22 mouse cellular contexts compared by ENCODE assay signal in the genomic region with DNA sequence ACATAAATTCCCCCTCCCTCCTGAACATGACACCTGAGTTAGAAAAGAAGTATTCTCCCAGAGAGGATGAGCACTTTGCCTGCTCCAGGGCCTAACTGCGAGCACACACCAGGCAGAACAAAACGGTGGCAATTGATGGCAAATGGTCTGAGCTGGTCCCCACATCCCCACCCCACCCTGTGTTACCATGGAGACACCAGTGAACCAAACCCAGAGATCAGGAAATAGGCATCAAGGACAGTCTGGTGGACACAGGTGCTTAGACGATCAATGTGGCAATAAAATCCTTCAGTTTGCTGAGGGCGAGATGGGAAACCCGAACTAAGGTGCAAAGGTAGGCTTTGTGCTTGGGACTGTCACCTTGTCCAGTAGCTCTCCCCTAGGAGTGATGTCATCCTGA.
DNase-seq lines count a peak whose midpoint lies in the region; ATAC-seq and TF ChIP-seq lines count a peak whose summit lies in the region.
"Had no signal": no experiment of that assay in that cellular context is flagged by ENCODE, and none has a peak within 500 bp of the region (broad histone marks: within the 10 kb centered on the region; RNA-seq: fewer than 3 reads in every experiment).

No protein-coding gene starts in this region.

- H3K9me3 ChIP-seq in intestine, embryonic 14.5 days (ENCODE audit: control insufficient read depth, low read length): peaks cover 5% of the 10 kb centered on the region
- no peaks in the 10 kb centered on the region for H3K9me3 ChIP-seq in intestine, embryonic 15.5 days
- peaks cover 5% of the 10 kb centered on the region; the same call in 1 of the 2 replicates for H3K9me3 ChIP-seq in intestine, embryonic 16.5 days (ENCODE audit: control insufficient read depth, low read length)
- no peaks in the 10 kb centered on the region for H3K9me3 ChIP-seq in intestine, postnatal 0 days (ENCODE audit: control insufficient read depth)
- H3K9me3 ChIP-seq in kidney, embryonic 16.5 days (ENCODE audit: low read length): peaks cover 4% of the 10 kb centered on the region; the same call in 1 of the 2 replicates
- 0 out of 2 replicates have a peak, but pooled peaks cover 6% of the 10 kb centered on the region for H3K9me3 ChIP-seq in midbrain, embryonic 14.5 days (ENCODE audit: control insufficient read depth, low read length)

- H3K9ac ChIP-seq in intestine, embryonic 14.5 days (ENCODE audit: low read length): no peak overlapping the region
- no peak overlapping the region for H3K9ac ChIP-seq in intestine, embryonic 15.5 days
- no peak overlapping the region for H3K9ac ChIP-seq in intestine, embryonic 16.5 days (ENCODE audit: low read depth, low read length)
- no peak overlapping the region for H3K9ac ChIP-seq in intestine, postnatal 0 days (ENCODE audit: low read depth, low read length)
- H3K9ac ChIP-seq in kidney, embryonic 16.5 days (replicated peaks; ENCODE audit: low read length): no peak overlapping the region
- H3K9ac ChIP-seq in midbrain, embryonic 14.5 days (replicated peaks; ENCODE audit: low read length): no peak overlapping the region

- H3K27ac ChIP-seq in intestine, embryonic 14.5 days (ENCODE audit: low read depth): no peak overlapping the region
- H3K27ac ChIP-seq in intestine, embryonic 15.5 days: no peak overlapping the region
- H3K27ac ChIP-seq in intestine, embryonic 16.5 days (ENCODE audit: low read length): no peak overlapping the region
- H3K27ac ChIP-seq in intestine, postnatal 0 days (ENCODE audit: low read depth, low read length): no peak overlapping the region
- H3K27ac ChIP-seq in kidney, embryonic 16.5 days (ENCODE audit: low read length): no peak overlapping the region
- H3K27ac ChIP-seq in midbrain, embryonic 14.5 days (replicated peaks; ENCODE audit: low read depth, low read length): no peak overlapping the region

- H3K27me3 ChIP-seq in intestine, embryonic 14.5 days (replicated peaks; ENCODE audit: control insufficient read depth, insufficient read depth, low read length): no peaks in the 10 kb centered on the region
- H3K27me3 ChIP-seq in intestine, embryonic 15.5 days (replicated peaks): no peaks in the 10 kb centered on the region
- H3K27me3 ChIP-seq in intestine, embryonic 16.5 days (replicated peaks; ENCODE audit: control insufficient read depth, insufficient read depth, low read length): no peaks in the 10 kb centered on the region
- no peaks in the 10 kb centered on the region for H3K27me3 ChIP-seq in intestine, postnatal 0 days (replicated peaks; ENCODE audit: control insufficient read depth, insufficient read depth, low read length)
- no peaks in the 10 kb centered on the region for H3K27me3 ChIP-seq in kidney, embryonic 16.5 days (ENCODE audit: insufficient read depth, low read length)
- H3K27me3 ChIP-seq in midbrain, embryonic 14.5 days (ENCODE audit: control insufficient read depth, insufficient read depth, low read length): no peaks in the 10 kb centered on the region
- H3K27me3 ChIP-seq: CH12.LX, Patski had no signal

- TF ChIP-seq CTCF in intestine, postnatal 0 days (IDR thresholded peaks at IDR 0.05; ENCODE audit: low read depth): no peak

- H3K36me3 ChIP-seq in intestine, embryonic 14.5 days (ENCODE audit: control insufficient read depth, insufficient read depth, low read length): no peaks in the 10 kb centered on the region
- no peaks in the 10 kb centered on the region for H3K36me3 ChIP-seq in intestine, embryonic 15.5 days
- no peaks in the 10 kb centered on the region for H3K36me3 ChIP-seq in intestine, embryonic 16.5 days (ENCODE audit: control insufficient read depth, insufficient read depth, low read length)
- H3K36me3 ChIP-seq in intestine, postnatal 0 days (ENCODE audit: control insufficient read depth, insufficient read depth): no peaks in the 10 kb centered on the region
- H3K36me3 ChIP-seq in kidney, embryonic 16.5 days (ENCODE audit: insufficient read depth, low read length): no peaks in the 10 kb centered on the region
- no peaks in the 10 kb centered on the region for H3K36me3 ChIP-seq in midbrain, embryonic 14.5 days (ENCODE audit: control insufficient read depth, insufficient read depth, low read length)
- H3K36me3 ChIP-seq: G1E had no signal

- no peaks in the 10 kb centered on the region for H3K4me1 ChIP-seq in intestine, embryonic 14.5 days (replicated peaks; ENCODE audit: control insufficient read depth, insufficient read depth, low read length)
- H3K4me1 ChIP-seq in intestine, embryonic 15.5 days (replicated peaks): no peaks in the 10 kb centered on the region
- no peaks in the 10 kb centered on the region for H3K4me1 ChIP-seq in intestine, embryonic 16.5 days (ENCODE audit: control insufficient read depth, insufficient read depth, low read length)
- no peaks in the 10 kb centered on the region for H3K4me1 ChIP-seq in intestine, postnatal 0 days (replicated peaks; ENCODE audit: control insufficient read depth, insufficient read depth, low read length)
- peaks cover 4% of the 10 kb centered on the region; the same call in 1 of the 2 replicates for H3K4me1 ChIP-seq in kidney, embryonic 16.5 days (ENCODE audit: insufficient read depth, low read length)
- peaks cover 7% of the 10 kb centered on the region for H3K4me1 ChIP-seq in midbrain, embryonic 14.5 days (ENCODE audit: control insufficient read depth, insufficient read depth, low read length)

- 57% methylated on average over 5 of the region's 5 CpGs for WGBS in intestine, embryonic 14.5 days
- WGBS in intestine, embryonic 15.5 days: 63% methylated on average over 5 of the region's 5 CpGs
- WGBS in intestine, embryonic 16.5 days: 53% methylated on average over 5 of the region's 5 CpGs
- 51% methylated on average over 5 of the region's 5 CpGs for WGBS in intestine, postnatal 0 days
- WGBS in kidney, embryonic 16.5 days: 56% methylated on average over 5 of the region's 5 CpGs
- WGBS in midbrain, embryonic 14.5 days: 67% methylated on average over 5 of the region's 5 CpGs

- H3K4me2 ChIP-seq in intestine, embryonic 14.5 days (ENCODE audit: low read length): no peak overlapping the region
- H3K4me2 ChIP-seq in intestine, embryonic 15.5 days (replicated peaks): no peak overlapping the region
- H3K4me2 ChIP-seq in intestine, embryonic 16.5 days (ENCODE audit: low read depth, low read length): no peak overlapping the region
- H3K4me2 ChIP-seq in intestine, postnatal 0 days (replicated peaks; ENCODE audit: low read depth): no peak overlapping the region
- no peak overlapping the region for H3K4me2 ChIP-seq in kidney, embryonic 16.5 days (replicated peaks; ENCODE audit: low read depth, low read length)
- no peak overlapping the region for H3K4me2 ChIP-seq in midbrain, embryonic 14.5 days (ENCODE audit: low read length)

- no peak overlapping the region for H3K4me3 ChIP-seq in intestine, embryonic 14.5 days (ENCODE audit: low read depth, low read length)
- no peak overlapping the region for H3K4me3 ChIP-seq in intestine, embryonic 15.5 days (replicated peaks)
- H3K4me3 ChIP-seq in intestine, embryonic 16.5 days (ENCODE audit: low read length): no peak overlapping the region
- H3K4me3 ChIP-seq in intestine, postnatal 0 days (ENCODE audit: low read depth, low read length): no peak overlapping the region
- H3K4me3 ChIP-seq in kidney, embryonic 16.5 days (ENCODE audit: low read length): no peak overlapping the region
- no peak overlapping the region for H3K4me3 ChIP-seq in midbrain, embryonic 14.5 days (replicated peaks; ENCODE audit: low read depth, low read length)

- peak; percentile 55; the same call in 1 of the 2 replicates for ATAC-seq in intestine, embryonic 14.5 days (replicated peaks; ENCODE audit: low FRiP score, low TSS enrichment, low read depth)
- ATAC-seq in intestine, embryonic 15.5 days: peak; percentile 72
- ATAC-seq in intestine, embryonic 16.5 days: peak; percentile 42
- peak; percentile 75 for ATAC-seq in intestine, postnatal 0 days
- ATAC-seq in kidney, embryonic 16.5 days (ENCODE audit: low FRiP score, low TSS enrichment): no peak
- ATAC-seq in midbrain, embryonic 14.5 days (ENCODE audit: low FRiP score, low TSS enrichment): no peak
- ATAC-seq: activated CD4-positive, CD25-positive, alpha-beta regulatory T cell, adult 4 months; CD4-positive, CD25-positive, alpha-beta regulatory T cell, adult 4 months had no signal

- no peak for DNase-seq in intestine, embryonic 14.5 days (ENCODE audit: low spot score)
- no peak for DNase-seq in embryo, embryonic 11 days
- no peak for DNase-seq in cerebellum, postnatal 25 days
- DNase-seq in midbrain, embryonic 14.5 days: no peak
- DNase-seq: adrenal gland, adult 2 months; adrenal gland, adult 8-10 months; adrenal gland, postnatal 10 days; adrenal gland, postnatal 14 days; adrenal gland, postnatal 25 days; adrenal gland, postnatal 36 days; B cell, adult 2 months; cerebellum, adult 11 months; cerebellum, adult 11-12 months had no signal

Comparison
In these comparisons a context has a peak if more than half of its experiments do, and no peak if none do; other contexts are left out.
1. ATAC-seq: peak in intestine, embryonic 14.5 days (single experiment), intestine, embryonic 15.5 days (single experiment), intestine, embryonic 16.5 days (single experiment) and intestine, postnatal 0 days (single experiment); none in kidney, embryonic 16.5 days (single experiment) and midbrain, embryonic 14.5 days (single experiment).